Mouse (Mus musculus) E14TG2a.4 (cell line): ENCODE data around the gene Pou6f2.
A peak's percentile ranks its signal among the peaks of the same experiment; 100 is the strongest.

Experiments
- CTCF ChIP-seq: conservative IDR thresholded peaks from 2 replicates; pipeline ENCODE4 v1.5.1; 2014; ENCODE audit warnings: low read length
- NANOG ChIP-seq: IDR thresholded peaks from 2 replicates; pipeline ENCODE4 v1.6.1; 2014; ENCODE audit warnings: borderline replicate concordance, low read length, mixed read lengths
- POU5F1 ChIP-seq: IDR thresholded peaks from 2 replicates; pipeline ENCODE4 v1.6.1; 2014; ENCODE audit warnings: low read length, borderline replicate concordance

GRCm38 (mm10) chr13:18174003-18174402 is 223.5 kb downstream of the Pou6f2 start:
- TF ChIP-seq CTCF (peak; percentile 98), POU5F1 (no peak), NANOG (no peak)
